Mouse (Mus musculus) liver, adult 2 months (tissue): ENCODE results near the gene Krt15. TPM values are rescaled to one million over a fixed set of nuclear protein-coding genes. Genes with fewer than 3 reads are reported as not detected.
A peak's percentile ranks its signal among the peaks of the same experiment; 100 is the strongest.

Experiments
- DNase-seq: peaks from one replicate; pipeline ENCODE4 v3.0.0-alpha.2; 2011; ENCODE audit warnings: low read depth, low spot score; ENCODE audit errors: extremely low read depth
- H3K27ac ChIP-seq: fragments of 200-500 bp; replicated peaks from 2 replicates; pipeline ENCODE4 v1.5.1; 2012; ENCODE audit warnings: low read depth, mild to moderate bottlenecking, control low read depth, inconsistent platforms, low read length; ENCODE audit not compliant: insufficient read depth
- H3K27me3 ChIP-seq: fragments of 200-500 bp; 2 replicates; pipeline ENCODE4 v1.6.1; 2012; ENCODE audit warnings: mild to moderate bottlenecking, moderate library complexity, low read length, inconsistent platforms; ENCODE audit not compliant: control insufficient read depth, insufficient read depth
- H3K36me3 ChIP-seq: fragments of 200-500 bp; 2 replicates; pipeline ENCODE4 v1.6.1; 2012; ENCODE audit warnings: low read length, inconsistent platforms; ENCODE audit not compliant: control insufficient read depth, insufficient read depth
- H3K4me1 ChIP-seq: fragments of 200-500 bp; 2 replicates; pipeline ENCODE4 v1.6.1; 2011; ENCODE audit warnings: low read length; ENCODE audit not compliant: control insufficient read depth, insufficient read depth
- H3K4me3 ChIP-seq: fragments of 200-500 bp; 2 replicates; pipeline ENCODE4 v1.5.1; 2011; ENCODE audit warnings: low read depth, mild to moderate bottlenecking, control low read depth, low read length, moderate library complexity; ENCODE audit not compliant: insufficient read depth
- H3K79me2 ChIP-seq: fragments of 200-500 bp; 2 replicates; pipeline ENCODE4 v1.6.1; 2012; ENCODE audit warnings: inconsistent platforms, mild to moderate bottlenecking, low read length, moderate library complexity; ENCODE audit not compliant: control insufficient read depth, insufficient read depth
- H3K9ac ChIP-seq: fragments of 200-500 bp; 2 replicates; pipeline ENCODE4 v1.6.1; 2012; ENCODE audit warnings: low read depth, mild to moderate bottlenecking, control low read depth, inconsistent platforms, low read length
- CTCF ChIP-seq: fragments of 200-500 bp; IDR thresholded peaks from 2 replicates; pipeline ENCODE4 v1.5.1; 2011; ENCODE audit warnings: low read depth, low read length, control low read depth
- POLR2A ChIP-seq: fragments of 200-500 bp; IDR thresholded peaks from 2 replicates; pipeline ENCODE4 v1.6.1; 2011; ENCODE audit warnings: low read length, control low read depth; ENCODE audit not compliant: insufficient read depth; ENCODE audit errors: extremely low read depth
- WGBS: fragments of 180-500 bp; shearing (Covaris S2); methylation state at CpG from one replicate; pipeline ENCODE4 v1.1.7; 2018; 5-methylcytosine and 5-hydroxymethylcytosine counted together
- polyA plus RNA-seq: library from polyadenylated mRNA; depleted of rRNA; stranded (reverse); fragments of >200 nt; gene quantifications from 2 replicates; pipeline ENCODE4 v1.2.3, GENCODE M21; 2012
- total RNA-seq: library from RNA; depleted of rRNA; stranded (reverse); fragments of >200 nt; gene quantifications from 2 replicates; pipeline ENCODE4 v1.2.3, GENCODE M21; 2014

Krt15 gene
- total and polyA plus RNA-seq, 2 experiments, result not detected

- TF ChIP-seq POLR2A (no peak), CTCF (no peak)
- Histone ChIP-seq H3K4me3 (no peak overlapping the region), H3K79me2 (no peaks in the 10 kb centered on the region), H3K36me3 (no peaks in the 10 kb centered on the region), H3K27ac (no peak overlapping the region), H3K4me1 (no peaks in the 10 kb centered on the region), H3K27me3 (peaks cover 8% of the 10 kb centered on the region), H3K9ac (no peak overlapping the region)
- no peak for DNase-seq
- 72% methylated on average over 5 of the region's 5 CpGs for WGBS
These were observed 12.0 kb upstream of the Krt15 start for GRCm38 (mm10) chr11:100147566-100148353.

GRCm38 (mm10) chr11:100145858-100146560 lies 10.3 kb upstream of the Krt15 start:
- H3K9ac ChIP-seq, result no peak overlapping the region
- no peak overlapping the region for H3K27ac ChIP-seq
- 6% methylated on average over 13 of the region's 13 CpGs for WGBS
- DNase-seq, result no peak
- H3K4me1 ChIP-seq, result no peaks in the 10 kb centered on the region
- peak overlapping the region; percentile 51; the same call in 1 of the 2 replicates for H3K4me3 ChIP-seq
- no peaks in the 10 kb centered on the region for H3K79me2 ChIP-seq
- TF ChIP-seq CTCF (no peak), POLR2A (no peak)
- peaks cover 8% of the 10 kb centered on the region for H3K27me3 ChIP-seq
- H3K36me3 ChIP-seq, result no peaks in the 10 kb centered on the region

- no peaks in the 10 kb centered on the region for H3K79me2 ChIP-seq
- no peaks in the 10 kb centered on the region for H3K36me3 ChIP-seq
- peak overlapping the region; percentile 51; the same call in 1 of the 2 replicates for H3K4me3 ChIP-seq
- no peaks in the 10 kb centered on the region for H3K4me1 ChIP-seq
- TF ChIP-seq CTCF, result no peak
- no peak overlapping the region for H3K9ac ChIP-seq
- H3K27me3 ChIP-seq, result peaks cover 8% of the 10 kb centered on the region
- DNase-seq, result no peak
- H3K27ac ChIP-seq, result no peak overlapping the region; the same call in 1 of the 2 replicates
- WGBS, result 4% methylated on average over 20 of the region's 20 CpGs
These were observed 9.4 kb upstream of the Krt15 start for GRCm38 (mm10) chr11:100145104-100145503.

GRCm38 (mm10) chr11:100140966-100141365 lies 5.2 kb upstream of the Krt15 start:
- TF ChIP-seq POLR2A (no peak), CTCF (no peak)
- Histone ChIP-seq H3K27me3 (peaks cover 8% of the 10 kb centered on the region), H3K9ac (no peak overlapping the region), H3K27ac (no peak overlapping the region), H3K4me1 (no peaks in the 10 kb centered on the region), H3K79me2 (no peaks in the 10 kb centered on the region), H3K36me3 (no peaks in the 10 kb centered on the region), H3K4me3 (no peak overlapping the region)
- WGBS, result 83% methylated on average over 21 of the region's 21 CpGs
- DNase-seq, result no peak

GRCm38 (mm10) chr11:100139391-100139790 lies 3.7 kb upstream of the Krt15 start:
- no peak overlapping the region for H3K9ac ChIP-seq
- H3K4me3 ChIP-seq, result no peak overlapping the region
- no peaks in the 10 kb centered on the region for H3K36me3 ChIP-seq
- WGBS, result 82% methylated on average over 2 of the region's 2 CpGs
- no peaks in the 10 kb centered on the region for H3K4me1 ChIP-seq
- no peaks in the 10 kb centered on the region; the same call in 1 of the 2 replicates for H3K27me3 ChIP-seq
- DNase-seq, result no peak
- TF ChIP-seq CTCF (no peak), POLR2A (no peak)
- H3K79me2 ChIP-seq, result no peaks in the 10 kb centered on the region
- H3K27ac ChIP-seq, result no peak overlapping the region
